Mouse (Mus musculus): ENCODE results near the gene Neu2. TPM values are rescaled to one million over a fixed set of nuclear protein-coding genes. Genes with fewer than 3 reads are reported as not detected.

The Neu2 gene
- polyA plus RNA-seq, 1 experiment from 2014 or later = 0.24 TPM

- Histone ChIP-seq H3K9ac (no peak overlapping the region), H3K27ac (replicated peaks) (no peak overlapping the region), H3K9me3 (no peaks in the 10 kb centered on the region), H3K4me2 (peak overlapping the region; percentile 13; the same call in 1 of the 2 replicates), H3K36me3 (no peaks in the 10 kb centered on the region), H3K4me1 (replicated peaks) (no peaks in the 10 kb centered on the region), H3K4me3 (peak overlapping the region; percentile 13; the same call in 1 of the 2 replicates), H3K27me3 (no peaks in the 10 kb centered on the region)
- 90% methylated on average over 9 of the region's 9 CpGs for WGBS
- no peak for ATAC-seq (ENCODE audit: low read depth)
Measured at GRCm38 (mm10) chr1:87621146-87621857, 111.6 kb downstream of the Neu2 start.

DNA sequence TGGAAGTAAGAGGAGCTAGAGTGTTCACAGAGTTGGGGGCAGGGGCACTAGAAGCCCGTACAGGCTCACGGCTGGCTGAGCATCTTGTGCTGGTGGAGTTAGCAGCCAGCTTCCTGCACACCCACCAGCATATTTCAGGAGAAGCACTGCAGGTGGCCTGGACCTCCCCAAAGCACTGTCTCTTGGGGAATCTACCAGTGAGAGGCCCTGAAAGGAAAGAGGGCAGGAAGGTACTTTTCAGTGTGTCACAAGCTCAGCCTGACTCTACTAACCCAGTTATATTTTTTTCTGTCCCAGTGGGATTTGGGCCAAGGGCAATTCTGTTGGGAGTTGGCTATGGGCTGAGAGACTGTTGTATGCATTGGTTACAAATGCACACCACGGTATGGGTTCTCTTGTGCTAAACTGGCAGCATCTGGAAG is 112.2 kb downstream of the Neu2 start:
- Histone ChIP-seq H3K27me3 (no peaks in the 10 kb centered on the region), H3K36me3 (no peaks in the 10 kb centered on the region), H3K27ac (replicated peaks) (no peak overlapping the region), H3K4me3 (no peak overlapping the region), H3K9me3 (no peaks in the 10 kb centered on the region), H3K9ac (no peak overlapping the region), H3K4me2 (no peak overlapping the region), H3K4me1 (replicated peaks) (no peaks in the 10 kb centered on the region)
- ATAC-seq (ENCODE audit: low read depth) = no peak
- WGBS = 71% methylated on average over 3 of the region's 3 CpGs

- no peaks in the 10 kb centered on the region for H3K27me3 ChIP-seq
- no peak overlapping the region for H3K4me2 ChIP-seq
- H3K27ac ChIP-seq (replicated peaks) = no peak overlapping the region
- no peaks in the 10 kb centered on the region for H3K36me3 ChIP-seq
- ATAC-seq (ENCODE audit: low read depth) = no peak
- no peak overlapping the region for H3K4me3 ChIP-seq
- H3K4me1 ChIP-seq (replicated peaks) = no peaks in the 10 kb centered on the region
- no peak overlapping the region for H3K9ac ChIP-seq
- H3K9me3 ChIP-seq = no peaks in the 10 kb centered on the region
- WGBS = 83% methylated on average over 1 of the region's 1 CpGs
Measured at GRCm38 (mm10) chr1:87623977-87624666, 114.4 kb downstream of the Neu2 start.

DNA sequence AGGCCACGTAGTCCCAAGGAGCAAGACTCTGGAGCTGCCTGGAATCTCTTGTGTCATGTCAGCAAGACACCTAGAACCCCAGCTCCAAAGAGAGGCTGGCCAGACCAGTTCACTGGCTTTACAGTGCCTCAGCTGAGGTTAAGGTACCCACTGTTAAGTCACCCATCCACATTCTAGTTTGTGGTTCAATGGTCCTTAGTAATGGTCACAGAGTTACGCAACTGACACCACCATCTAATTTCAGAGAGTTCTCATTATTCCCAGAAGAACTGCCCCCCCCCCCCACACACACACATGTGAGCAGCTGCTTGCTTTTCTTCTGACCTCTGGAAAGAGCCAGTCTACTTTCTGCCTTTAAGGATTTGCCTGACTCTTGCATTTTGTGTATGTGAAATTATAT is 115.1 kb downstream of the Neu2 start:
- 81% methylated on average over 2 of the region's 2 CpGs for WGBS

GRCm38 (mm10) chr1:87625254-87626025 is 115.8 kb downstream of the Neu2 start:
- H3K4me1 ChIP-seq (replicated peaks) = no peaks in the 10 kb centered on the region
- H3K4me2 ChIP-seq = no peak overlapping the region
- no peaks in the 10 kb centered on the region for H3K27me3 ChIP-seq
- no peak overlapping the region for H3K4me3 ChIP-seq
- no peaks in the 10 kb centered on the region for H3K9me3 ChIP-seq
- WGBS = 85% methylated on average over 6 of the region's 6 CpGs
- no peaks in the 10 kb centered on the region for H3K36me3 ChIP-seq
- ATAC-seq (ENCODE audit: low read depth) = no peak
- no peak overlapping the region for H3K9ac ChIP-seq
- no peak overlapping the region for H3K27ac ChIP-seq (replicated peaks)

More for the DNA sequence above, 115.1 kb downstream of the Neu2 start:
- no peak overlapping the region for H3K27ac ChIP-seq (replicated peaks)
- H3K4me1 ChIP-seq (replicated peaks) = no peaks in the 10 kb centered on the region
- no peaks in the 10 kb centered on the region for H3K9me3 ChIP-seq
- no peaks in the 10 kb centered on the region for H3K27me3 ChIP-seq
- no peak overlapping the region for H3K4me3 ChIP-seq
- H3K36me3 ChIP-seq = no peaks in the 10 kb centered on the region
- H3K4me2 ChIP-seq = no peak overlapping the region
- H3K9ac ChIP-seq = no peak overlapping the region
- no peak for ATAC-seq (ENCODE audit: low read depth)

DNA sequence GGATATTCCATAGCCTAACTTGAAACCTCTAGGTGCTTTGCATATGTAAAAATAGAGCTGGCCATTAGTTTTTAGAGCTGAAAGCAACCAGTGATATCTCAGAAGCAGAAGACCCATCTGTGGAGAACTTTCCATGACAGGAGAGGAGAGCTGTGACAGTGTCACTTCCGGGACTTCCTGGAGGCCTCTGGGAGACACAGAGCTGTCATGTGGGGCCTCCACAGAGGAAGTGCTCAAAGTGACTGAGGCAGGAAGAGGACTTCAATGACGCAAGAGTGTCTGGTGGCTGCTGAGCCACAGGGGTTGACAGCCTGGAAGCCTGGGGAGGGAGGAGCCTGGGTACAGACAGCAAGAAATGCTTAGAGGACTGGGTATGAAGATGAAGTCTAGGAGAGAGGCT is 116.7 kb downstream of the Neu2 start:
- Histone ChIP-seq H3K9me3 (no peaks in the 10 kb centered on the region), H3K4me3 (no peak overlapping the region), H3K36me3 (no peaks in the 10 kb centered on the region), H3K4me2 (no peak overlapping the region), H3K4me1 (replicated peaks) (no peaks in the 10 kb centered on the region), H3K27me3 (no peaks in the 10 kb centered on the region), H3K27ac (replicated peaks) (no peak overlapping the region), H3K9ac (no peak overlapping the region)
- WGBS = 58% methylated on average over 2 of the region's 2 CpGs
- no peak for ATAC-seq (ENCODE audit: low read depth)

DNA sequence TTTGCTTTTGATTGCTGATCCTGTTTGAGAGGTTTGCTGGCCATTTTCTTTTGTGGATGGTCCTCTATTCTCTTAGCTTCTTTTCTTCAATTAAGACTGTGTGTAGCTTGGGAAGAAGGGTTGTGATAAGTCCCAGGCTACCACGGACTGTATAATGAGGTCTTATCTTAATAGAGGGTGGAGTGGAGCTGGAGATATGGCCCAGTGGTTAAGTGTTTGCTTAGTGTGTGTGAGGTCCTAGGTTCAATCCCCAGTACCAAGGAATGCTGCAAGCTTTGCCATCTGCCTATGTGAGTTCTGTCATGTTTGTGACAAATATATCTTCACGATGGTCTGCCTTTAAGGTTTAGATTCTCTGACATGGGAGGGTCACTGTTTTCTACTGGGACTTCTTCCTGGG is 118.4 kb downstream of the Neu2 start:
- Histone ChIP-seq H3K4me3 (no peak overlapping the region), H3K27ac (replicated peaks) (no peak overlapping the region), H3K9me3 (no peaks in the 10 kb centered on the region), H3K4me2 (no peak overlapping the region), H3K36me3 (no peaks in the 10 kb centered on the region), H3K4me1 (replicated peaks) (no peaks in the 10 kb centered on the region), H3K9ac (no peak overlapping the region), H3K27me3 (no peaks in the 10 kb centered on the region)
- WGBS = 70% methylated on average over 2 of the region's 2 CpGs
- no peak for ATAC-seq (ENCODE audit: low read depth)

GRCm38 (mm10) chr1:87631584-87631983 is 121.9 kb downstream of the Neu2 start:
- ATAC-seq (ENCODE audit: low read depth) = no peak
- Histone ChIP-seq H3K9me3 (no peaks in the 10 kb centered on the region), H3K9ac (no peak overlapping the region), H3K4me2 (no peak overlapping the region), H3K4me1 (replicated peaks) (no peaks in the 10 kb centered on the region), H3K27me3 (no peaks in the 10 kb centered on the region), H3K4me3 (no peak overlapping the region), H3K27ac (replicated peaks) (no peak overlapping the region), H3K36me3 (no peaks in the 10 kb centered on the region)
- 86% methylated on average over 10 of the region's 10 CpGs for WGBS

DNA sequence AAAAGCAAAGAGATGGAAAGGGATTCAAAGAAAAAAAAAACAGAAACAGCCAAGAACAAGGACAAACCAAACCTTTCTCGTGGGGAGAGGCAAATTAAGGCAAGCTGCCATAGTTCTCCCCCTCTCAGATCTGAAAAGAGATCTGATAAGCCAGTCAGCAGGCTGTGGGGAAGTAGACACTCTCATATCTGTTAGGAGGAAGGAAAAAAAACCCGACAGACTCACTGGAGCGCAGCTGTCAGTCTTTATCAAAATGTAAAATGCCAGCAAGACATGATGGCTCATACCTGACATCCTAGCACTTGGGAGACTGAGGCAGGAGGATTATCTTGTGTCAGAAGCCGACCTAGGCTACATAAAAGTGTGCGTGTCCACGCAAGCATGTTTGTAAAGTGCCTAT is 122.5 kb downstream of the Neu2 start:
- ATAC-seq (ENCODE audit: low read depth) = no peak
- Histone ChIP-seq H3K27me3 (no peaks in the 10 kb centered on the region), H3K36me3 (no peaks in the 10 kb centered on the region), H3K4me2 (no peak overlapping the region), H3K9me3 (no peaks in the 10 kb centered on the region), H3K9ac (no peak overlapping the region), H3K27ac (replicated peaks) (no peak overlapping the region), H3K4me1 (replicated peaks) (no peaks in the 10 kb centered on the region), H3K4me3 (no peak overlapping the region)
- WGBS = 82% methylated on average over 6 of the region's 6 CpGs

GRCm38 (mm10) chr1:87636716-87637117 is 127.0 kb downstream of the Neu2 start:
- Histone ChIP-seq H3K4me3 (no peak overlapping the region), H3K27me3 (no peaks in the 10 kb centered on the region), H3K9me3 (no peaks in the 10 kb centered on the region), H3K36me3 (no peaks in the 10 kb centered on the region), H3K9ac (no peak overlapping the region), H3K4me1 (replicated peaks) (no peaks in the 10 kb centered on the region), H3K4me2 (no peak overlapping the region), H3K27ac (replicated peaks) (no peak overlapping the region)
- no peak for ATAC-seq (ENCODE audit: low read depth)
- WGBS = 91% methylated on average over 12 of the region's 12 CpGs

GRCm38 (mm10) chr1:87637121-87637877 is 127.6 kb downstream of the Neu2 start:
- no peaks in the 10 kb centered on the region for H3K9me3 ChIP-seq
- H3K36me3 ChIP-seq = no peaks in the 10 kb centered on the region
- WGBS = 85% methylated on average over 4 of the region's 4 CpGs
- H3K4me2 ChIP-seq = no peak overlapping the region
- H3K4me3 ChIP-seq = no peak overlapping the region
- H3K4me1 ChIP-seq (replicated peaks) = no peaks in the 10 kb centered on the region
- no peaks in the 10 kb centered on the region for H3K27me3 ChIP-seq
- no peak for ATAC-seq (ENCODE audit: low read depth)
- no peak overlapping the region for H3K27ac ChIP-seq (replicated peaks)
- no peak overlapping the region for H3K9ac ChIP-seq

All from neural tube, embryonic 13.5 days (tissue).